Mouse (Mus musculus) lung, embryonic 14.5 days (tissue): ENCODE data around the gene Ccne1. TPM values are rescaled to one million over a fixed set of nuclear protein-coding genes. Genes with fewer than 3 reads are reported as not detected.

Experiments
- ATAC-seq: fragments of 200-750 bp; cut with Nextera tagmentation; 2 replicates; pipeline ENCODE4 v1.8.0; 2017; ENCODE audit warnings: mild to moderate bottlenecking, moderate TSS enrichment, moderate library complexity; ENCODE audit not compliant: insufficient read depth
- DNase-seq: peaks from one replicate; pipeline ENCODE4 v3.0.0-alpha.2; 2015
- H3K27ac ChIP-seq: fragments of 300-500 bp; sonication (generic); 2 replicates; pipeline ENCODE4 v1.5.1; 2014; ENCODE audit warnings: low read depth, mild to moderate bottlenecking, moderate library complexity
- H3K27me3 ChIP-seq: fragments of 300-500 bp; sonication (generic); 2 replicates; pipeline ENCODE4 v1.6.1; 2014; ENCODE audit warnings: low read length, control low read depth; ENCODE audit not compliant: insufficient read depth
- H3K36me3 ChIP-seq: fragments of 300-500 bp; sonication (generic); 2 replicates; pipeline ENCODE4 v1.6.1; 2014; ENCODE audit warnings: control low read depth; ENCODE audit not compliant: insufficient read depth
- H3K4me1 ChIP-seq: fragments of 300-500 bp; sonication (generic); 2 replicates; pipeline ENCODE4 v1.6.1; 2014; ENCODE audit warnings: antibody characterized with exemption, control low read depth; ENCODE audit not compliant: insufficient read depth
- H3K4me2 ChIP-seq: fragments of 300-500 bp; sonication (generic); 2 replicates; pipeline ENCODE4 v1.6.1; 2014; ENCODE audit warnings: mild to moderate bottlenecking
- H3K4me3 ChIP-seq: fragments of 300-500 bp; sonication (generic); 2 replicates; pipeline ENCODE4 v1.5.1; 2014; ENCODE audit warnings: low read depth, low read length
- H3K9ac ChIP-seq: fragments of 300-500 bp; sonication (generic); 2 replicates; pipeline ENCODE4 v1.6.1; 2014
- H3K9me3 ChIP-seq: fragments of 300-500 bp; sonication (generic); 2 replicates; pipeline ENCODE4 v1.6.1; 2016; ENCODE audit warnings: low read depth, low read length, control low read depth
- CTCF ChIP-seq: IDR thresholded peaks from 2 replicates; pipeline ENCODE4 v1.5.1; 2016; ENCODE audit warnings: antibody characterized with exemption, low read depth
- WGBS: fragments of 180-500 bp; shearing (Covaris S2); extraction: QIAGEN DNeasy Blood & Tissue Kit; methylation state at CpG from one replicate; pipeline ENCODE4 v1.1.7; 2014; 5-methylcytosine and 5-hydroxymethylcytosine counted together
- polyA plus RNA-seq: library from polyadenylated mRNA; unstranded; fragments of >200 nt; fragmentation: Nextera tagmentation; extraction: Ambion mirVana; gene quantifications from 2 replicates; pipeline ENCODE4 v1.2.1, GENCODE M21; 2014

Ccne1 gene
- polyA plus RNA-seq: 76.4 and 79.8 TPM in 2 replicates

GRCm38 (mm10) chr7:38107371-38108259 lies at the start of gene Ccne1:
Gene Ccne1 (minus strand): TSS chr7:38107534.
- Histone ChIP-seq H3K4me2 (peak within 1 kb of the TSS; percentile 92), H3K4me1 (peaks cover 19% of the 10 kb centered on the region), H3K27ac (peak within 1 kb of the TSS; percentile 65), H3K9me3 (no peaks in the 10 kb centered on the region), H3K27me3 (no peaks in the 10 kb centered on the region), H3K4me3 (peak within 1 kb of the TSS; percentile 89), H3K36me3 (peaks cover 25% of the 10 kb centered on the region), H3K9ac (peak within 1 kb of the TSS; percentile 84)
- TF ChIP-seq CTCF: no peak
- peak; percentile 83 for ATAC-seq
- WGBS: under 1% methylated on average over 82 of the region's 102 CpGs
- DNase-seq: peak; percentile 99

GRCm38 (mm10) chr7:38155829-38156228 lies 48.5 kb upstream of the Ccne1 start:
- no peak for TF ChIP-seq CTCF
- Histone ChIP-seq H3K4me3 (no peak overlapping the region), H3K27me3 (no peaks in the 10 kb centered on the region), H3K4me1 (no peaks in the 10 kb centered on the region), H3K9ac (no peak overlapping the region), H3K27ac (no peak overlapping the region), H3K4me2 (no peak overlapping the region), H3K9me3 (no peaks in the 10 kb centered on the region), H3K36me3 (no peaks in the 10 kb centered on the region)
- ATAC-seq: no peak
- 77% methylated on average over 5 of the region's 5 CpGs for WGBS
- DNase-seq: no peak

GRCm38 (mm10) chr7:38152571-38152970 lies 45.2 kb upstream of the Ccne1 start:
- Histone ChIP-seq H3K4me1 (no peaks in the 10 kb centered on the region), H3K9ac (no peak overlapping the region), H3K27me3 (no peaks in the 10 kb centered on the region), H3K27ac (no peak overlapping the region), H3K4me2 (no peak overlapping the region), H3K4me3 (no peak overlapping the region), H3K9me3 (no peaks in the 10 kb centered on the region), H3K36me3 (no peaks in the 10 kb centered on the region)
- TF ChIP-seq CTCF: no peak
- ATAC-seq: no peak
- 80% methylated on average over 3 of the region's 3 CpGs for WGBS
- DNase-seq: no peak

GRCm38 (mm10) chr7:38151706-38152312 lies 44.5 kb upstream of the Ccne1 start:
- Histone ChIP-seq H3K27me3 (no peaks in the 10 kb centered on the region), H3K4me1 (no peaks in the 10 kb centered on the region), H3K36me3 (no peaks in the 10 kb centered on the region), H3K27ac (no peak overlapping the region), H3K4me2 (no peak overlapping the region), H3K9me3 (no peaks in the 10 kb centered on the region), H3K4me3 (no peak overlapping the region), H3K9ac (no peak overlapping the region)
- ATAC-seq (no peak), DNase-seq (no peak)
- 0 out of 2 replicates have a peak, but pooled peaks have one; percentile 14 for TF ChIP-seq CTCF
- WGBS: 45% methylated on average over 14 of the region's 14 CpGs

GRCm38 (mm10) chr7:38147477-38147876 lies 40.1 kb upstream of the Ccne1 start:
- H3K27me3 ChIP-seq: no peaks in the 10 kb centered on the region
- H3K4me1 ChIP-seq: no peaks in the 10 kb centered on the region
- H3K36me3 ChIP-seq: no peaks in the 10 kb centered on the region
- H3K9ac ChIP-seq: no peak overlapping the region
- no peak for DNase-seq
- H3K9me3 ChIP-seq: no peaks in the 10 kb centered on the region
- TF ChIP-seq CTCF: peak; percentile 37
- no peak overlapping the region for H3K4me2 ChIP-seq
- no peak overlapping the region for H3K4me3 ChIP-seq
- 91% methylated on average over 6 of the region's 6 CpGs for WGBS
- H3K27ac ChIP-seq: no peak overlapping the region
- no peak for ATAC-seq

GRCm38 (mm10) chr7:38141747-38142545 lies 34.6 kb upstream of the Ccne1 start:
- WGBS: 58% methylated on average over 13 of the region's 13 CpGs
- Histone ChIP-seq H3K27me3 (no peaks in the 10 kb centered on the region), H3K36me3 (no peaks in the 10 kb centered on the region), H3K4me1 (no peaks in the 10 kb centered on the region), H3K27ac (no peak overlapping the region), H3K4me3 (no peak overlapping the region), H3K9me3 (no peaks in the 10 kb centered on the region), H3K4me2 (no peak overlapping the region), H3K9ac (no peak overlapping the region)
- peak; percentile 96 for TF ChIP-seq CTCF
- ATAC-seq: peak; percentile 79
- peak; percentile 97 for DNase-seq
